Mouse (Mus musculus) kidney, adult 2 months (tissue): ENCODE data around the gene Snx29. TPM values are rescaled to one million over a fixed set of nuclear protein-coding genes. Genes with fewer than 3 reads are reported as not detected.

Experiments used
- DNase-seq: peaks from one replicate; pipeline ENCODE4 v3.0.0; 2021
- H3K27ac ChIP-seq: fragments of 200-500 bp; 2 replicates; pipeline ENCODE4 v1.5.1; 2012; ENCODE audit warnings: low read depth, low read length, control low read depth, inconsistent platforms; ENCODE audit not compliant: insufficient read depth
- H3K27me3 ChIP-seq: fragments of 200-500 bp; replicated peaks from 2 replicates; pipeline ENCODE4 v1.6.1; 2012; ENCODE audit warnings: mild to moderate bottlenecking, moderate library complexity, low read length, inconsistent platforms; ENCODE audit not compliant: control insufficient read depth, insufficient read depth
- H3K36me3 ChIP-seq: fragments of 200-500 bp; 2 replicates; pipeline ENCODE4 v1.6.1; 2012; ENCODE audit warnings: mild to moderate bottlenecking, moderate library complexity, low read length, inconsistent platforms; ENCODE audit not compliant: control insufficient read depth, insufficient read depth
- H3K4me1 ChIP-seq: fragments of 200-500 bp; 2 replicates; pipeline ENCODE4 v1.6.1; 2011; ENCODE audit warnings: low read length; ENCODE audit not compliant: control insufficient read depth, insufficient read depth
- H3K4me3 ChIP-seq: fragments of 200-500 bp; 2 replicates; pipeline ENCODE4 v1.5.1; 2011; ENCODE audit warnings: mild to moderate bottlenecking, low read depth, low read length, control low read depth; ENCODE audit not compliant: insufficient read depth
- CTCF ChIP-seq: fragments of 200-500 bp; conservative IDR thresholded peaks from 2 replicates; pipeline ENCODE4 v1.5.1; 2011; ENCODE audit warnings: low read depth, mild to moderate bottlenecking, control low read depth, low read length, moderate library complexity, mixed read lengths; ENCODE audit not compliant: insufficient read depth, insufficient read length
- POLR2A ChIP-seq: fragments of 200-500 bp; IDR thresholded peaks from one replicate; pipeline ENCODE4 v1.6.1; 2011; ENCODE audit warnings: low read depth, low read length, control low read depth
- WGBS: fragments of 180-500 bp; shearing (Covaris S2); methylation state at CpG from one replicate; pipeline ENCODE4 v1.1.7; 2018; 5-methylcytosine and 5-hydroxymethylcytosine counted together
- polyA plus RNA-seq: library from polyadenylated mRNA; depleted of rRNA; stranded (reverse); fragments of >200 nt; gene quantifications from 2 replicates; pipeline ENCODE4 v1.2.3, GENCODE M21; 2012

The Snx29 gene
- polyA plus RNA-seq, 1 experiment: 64.8 TPM

DNA sequence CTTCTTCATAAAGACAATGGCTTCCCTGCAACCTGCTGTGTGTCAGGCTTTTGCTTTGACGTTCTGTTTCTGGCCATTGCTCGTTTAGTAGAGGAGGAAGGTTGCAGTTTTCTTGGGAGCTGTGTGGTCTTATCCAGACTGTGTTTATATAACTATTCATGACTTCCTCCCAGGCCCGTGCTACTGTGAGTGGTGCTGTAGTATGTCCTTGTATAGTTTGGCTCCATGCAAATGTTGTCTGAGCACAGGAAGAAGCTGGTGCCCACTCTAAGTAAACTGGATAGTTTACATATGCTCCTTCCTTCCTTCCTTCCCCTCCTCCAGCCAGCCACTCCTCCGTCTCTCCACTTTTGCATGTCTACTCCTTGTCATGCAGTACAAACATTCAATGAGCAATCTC lies 323.0 kb downstream of the Snx29 start:
- DNase-seq: no peak
- Histone ChIP-seq H3K4me3 (no peak overlapping the region), H3K36me3 (no peaks in the 10 kb centered on the region), H3K27me3 (no peaks in the 10 kb centered on the region), H3K4me1 (peaks cover 17% of the 10 kb centered on the region), H3K27ac (no peak overlapping the region)
- WGBS: 35% methylated on average over 4 of the region's 4 CpGs
- TF ChIP-seq POLR2A: no peak
- no peak for TF ChIP-seq CTCF

DNA sequence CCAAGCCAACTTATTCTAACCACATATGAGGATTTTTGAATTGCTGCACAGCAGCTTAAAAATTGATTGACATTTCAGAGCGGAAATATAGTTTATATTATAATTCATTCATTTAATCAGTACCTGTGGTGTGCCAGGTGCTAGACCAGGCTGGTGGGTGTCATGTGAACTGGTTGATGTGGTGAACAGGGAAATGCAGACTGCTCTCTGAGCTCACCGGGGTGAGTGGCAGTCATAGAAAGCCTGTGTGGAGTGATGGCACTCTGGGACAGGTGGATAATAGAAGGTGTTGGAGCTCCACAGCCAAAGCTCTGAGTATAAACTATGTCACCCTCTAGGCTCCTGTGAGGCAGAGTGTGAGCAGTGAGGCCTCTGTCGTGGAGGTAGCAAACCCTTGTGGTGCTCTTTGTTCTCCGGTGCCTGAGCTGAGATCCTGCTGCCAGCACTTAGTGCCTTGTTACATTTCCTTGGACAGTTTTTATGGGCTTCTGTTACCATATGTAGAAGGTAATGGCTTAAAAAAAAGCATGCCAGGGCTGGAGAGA lies 324.1 kb downstream of the Snx29 start:
- H3K4me1 ChIP-seq: peaks cover 22% of the 10 kb centered on the region
- no peak for TF ChIP-seq CTCF
- no peak for TF ChIP-seq POLR2A
- H3K27me3 ChIP-seq: no peaks in the 10 kb centered on the region
- WGBS: 73% methylated on average over 4 of the region's 4 CpGs
- no peak for DNase-seq
- H3K36me3 ChIP-seq: no peaks in the 10 kb centered on the region
- H3K4me3 ChIP-seq: no peak overlapping the region
- no peak overlapping the region for H3K27ac ChIP-seq

DNA sequence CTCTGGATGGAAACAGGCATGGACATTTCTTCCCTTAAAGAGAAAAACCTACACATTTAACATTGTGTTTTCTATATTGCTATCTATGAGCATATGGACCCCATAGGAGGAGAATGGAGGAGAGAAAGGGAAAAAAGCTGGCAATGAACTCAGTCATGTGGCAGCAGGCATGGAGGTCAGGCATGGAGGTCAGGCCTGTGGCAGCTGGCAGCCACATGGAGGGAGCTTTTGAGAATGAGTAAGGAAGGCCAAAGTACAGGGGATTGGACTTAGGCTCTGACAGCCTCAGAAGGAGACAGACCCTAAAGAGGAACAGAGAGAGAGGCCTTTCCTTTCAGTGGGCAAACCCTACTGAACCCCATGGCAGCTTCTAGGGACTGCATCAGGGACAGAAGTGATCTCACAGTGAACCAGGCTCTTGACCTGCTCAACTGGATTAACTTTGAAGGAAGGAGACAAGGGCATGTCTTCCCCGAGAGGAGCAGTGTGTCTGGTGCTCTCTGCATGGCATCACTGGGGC lies 325.5 kb downstream of the Snx29 start:
- no peak overlapping the region for H3K4me3 ChIP-seq
- H3K27me3 ChIP-seq: no peaks in the 10 kb centered on the region
- peaks cover 22% of the 10 kb centered on the region for H3K4me1 ChIP-seq
- DNase-seq: peak; percentile 74
- peak overlapping the region; percentile 41 for H3K27ac ChIP-seq
- TF ChIP-seq POLR2A: no peak
- TF ChIP-seq CTCF: no peak
- H3K36me3 ChIP-seq: no peaks in the 10 kb centered on the region
- 60% methylated on average over 1 of the region's 1 CpGs for WGBS

DNA sequence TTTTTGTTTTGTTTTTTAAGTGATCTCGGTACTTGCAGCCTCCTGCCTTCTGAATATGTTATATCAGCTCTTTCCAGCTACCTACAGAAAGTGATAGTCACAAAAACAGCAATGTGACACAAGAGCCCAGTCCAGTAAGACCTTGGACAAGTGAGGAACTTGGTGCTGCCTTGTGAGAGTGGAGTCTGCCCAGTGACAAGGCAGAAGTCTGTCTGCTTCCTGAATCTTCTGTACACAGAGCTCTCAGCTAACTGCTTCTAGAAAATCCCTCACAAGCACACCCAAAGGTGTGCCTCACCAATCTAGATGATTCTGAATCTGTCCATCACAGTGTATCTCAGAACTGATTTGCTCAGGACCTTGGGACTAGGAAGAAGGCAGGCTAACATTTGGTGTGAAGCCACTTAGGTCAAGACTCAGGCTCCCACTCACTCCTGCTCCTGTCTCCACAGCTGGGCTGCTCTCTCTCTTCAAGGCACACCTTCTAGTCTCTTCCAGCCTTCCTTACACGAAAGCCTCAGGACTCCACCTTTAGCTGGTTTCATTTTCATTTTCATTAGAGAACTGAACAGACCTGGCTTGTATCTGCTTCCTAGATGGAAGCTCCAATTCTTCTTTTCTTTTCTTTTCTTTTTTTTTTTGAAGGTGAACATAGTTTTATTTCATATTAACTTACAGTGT lies 330.1 kb downstream of the Snx29 start:
- WGBS: 56% methylated on average over 2 of the region's 2 CpGs
- no peak overlapping the region for H3K4me3 ChIP-seq
- no peak for DNase-seq
- peaks cover 3% of the 10 kb centered on the region; the same call in 1 of the 2 replicates for H3K36me3 ChIP-seq
- no peak overlapping the region for H3K27ac ChIP-seq
- TF ChIP-seq POLR2A: no peak
- TF ChIP-seq CTCF: no peak
- H3K4me1 ChIP-seq: peaks cover 15% of the 10 kb centered on the region
- H3K27me3 ChIP-seq: no peaks in the 10 kb centered on the region

DNA sequence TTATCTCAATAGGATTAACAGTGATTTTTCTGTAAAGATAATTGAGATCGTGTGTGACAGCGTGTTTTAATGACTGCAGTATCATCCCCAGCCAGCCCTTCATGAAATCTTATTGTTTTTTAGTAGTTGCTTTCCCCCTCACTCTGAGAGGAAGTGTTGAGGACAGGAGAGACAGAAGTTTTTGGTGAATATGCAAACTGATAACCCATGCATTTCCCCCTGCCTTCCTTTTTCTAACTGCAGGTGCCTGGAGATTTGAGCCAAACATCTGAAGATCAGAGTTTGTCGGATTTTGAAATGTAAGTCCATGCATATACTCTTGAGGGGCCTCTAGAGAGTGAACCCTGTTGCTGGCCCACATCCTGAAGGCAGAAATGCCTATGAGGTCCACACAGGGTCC lies 333.2 kb downstream of the Snx29 start:
- no peak for DNase-seq
- peaks cover 3% of the 10 kb centered on the region; the same call in 1 of the 2 replicates for H3K4me1 ChIP-seq
- H3K36me3 ChIP-seq: peaks cover 5% of the 10 kb centered on the region; the same call in 1 of the 2 replicates
- H3K27me3 ChIP-seq: no peaks in the 10 kb centered on the region
- TF ChIP-seq CTCF (no peak), POLR2A (no peak)
- WGBS: 88% methylated on average over 3 of the region's 3 CpGs
- no peak overlapping the region for H3K27ac ChIP-seq
- H3K4me3 ChIP-seq: no peak overlapping the region

DNA sequence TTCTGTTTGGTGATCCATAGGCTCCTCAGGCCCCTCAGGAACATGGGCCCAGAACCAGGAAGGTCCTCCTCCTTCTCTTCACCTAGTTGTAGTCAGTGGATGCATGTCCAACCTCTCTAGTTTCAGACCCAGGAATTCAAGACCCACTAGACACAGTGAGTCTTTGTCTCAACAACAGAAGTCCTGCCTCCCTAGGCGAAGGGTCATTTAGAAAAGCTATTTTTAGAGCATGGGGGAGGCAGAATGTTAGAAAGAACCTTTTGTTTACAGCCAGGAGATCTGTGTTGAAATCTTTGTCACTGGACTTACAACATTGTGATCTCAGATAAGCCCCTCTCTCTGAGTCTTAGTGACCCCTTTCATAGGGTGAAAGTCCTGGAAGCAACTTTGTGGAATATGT lies 334.4 kb downstream of the Snx29 start:
- TF ChIP-seq POLR2A (no peak), CTCF (no peak)
- Histone ChIP-seq H3K4me3 (no peak overlapping the region), H3K4me1 (no peaks in the 10 kb centered on the region), H3K36me3 (peaks cover 5% of the 10 kb centered on the region; the same call in 1 of the 2 replicates), H3K27me3 (no peaks in the 10 kb centered on the region), H3K27ac (no peak overlapping the region)
- WGBS: 64% methylated on average over 1 of the region's 1 CpGs
- no peak for DNase-seq

DNA sequence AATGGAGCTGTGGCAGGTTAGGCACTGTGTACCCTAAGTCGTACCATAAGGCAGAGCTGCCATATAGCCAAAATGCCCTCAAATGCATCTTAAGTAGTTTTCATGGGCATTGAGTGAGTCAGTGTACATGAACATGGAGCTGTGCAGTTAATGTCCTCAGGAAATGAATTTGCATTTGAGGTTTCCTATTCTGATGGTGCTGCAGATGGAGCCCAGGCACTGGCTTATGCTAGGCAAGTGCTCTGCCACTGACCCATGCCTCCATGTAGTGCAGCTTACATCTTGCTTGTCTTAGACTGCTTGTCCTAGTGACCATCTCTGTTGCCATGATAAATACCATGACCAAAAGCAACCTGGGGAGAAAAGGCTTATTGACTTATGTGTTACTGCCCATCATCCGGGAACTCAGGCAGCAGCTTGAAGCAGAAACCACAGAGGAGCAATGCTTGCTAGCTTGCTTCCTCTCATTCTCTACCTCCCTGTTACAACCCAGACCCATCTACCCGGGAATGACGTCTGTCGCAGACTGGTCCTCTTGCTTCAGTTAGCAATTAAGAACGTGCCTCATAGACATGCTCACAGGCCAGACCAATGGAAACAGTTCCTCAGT lies 336.5 kb downstream of the Snx29 start:
- H3K4me1 ChIP-seq: no peaks in the 10 kb centered on the region
- no peaks in the 10 kb centered on the region for H3K27me3 ChIP-seq
- no peak overlapping the region for H3K4me3 ChIP-seq
- no peak for DNase-seq
- H3K36me3 ChIP-seq: peaks cover 5% of the 10 kb centered on the region; the same call in 1 of the 2 replicates
- WGBS: 85% methylated on average over 6 of the region's 6 CpGs
- no peak overlapping the region for H3K27ac ChIP-seq
- TF ChIP-seq POLR2A (no peak), CTCF (no peak)
